8 mouse cellular contexts compared by ENCODE assay signal in the genomic region with DNA sequence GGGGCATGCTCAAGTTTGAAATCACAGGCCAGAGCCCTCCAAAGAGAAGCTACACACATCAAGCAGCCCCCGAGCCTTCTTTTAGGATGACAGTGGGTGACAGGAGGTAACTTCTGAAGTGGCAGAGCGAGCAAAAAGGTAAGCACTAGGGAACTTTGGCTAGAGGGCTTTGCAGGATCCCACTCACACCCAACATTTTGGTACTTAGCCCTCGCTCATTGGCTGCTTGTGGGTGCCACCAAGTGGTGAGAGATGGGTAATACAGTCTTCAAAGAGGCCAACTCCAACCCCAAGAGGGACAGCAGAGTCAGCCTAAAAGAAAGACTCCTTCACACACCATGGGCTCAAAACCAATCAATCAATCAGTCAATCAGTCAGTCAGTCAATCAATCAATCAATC.
DNase-seq lines count a peak whose midpoint lies in the region; ATAC-seq and TF ChIP-seq lines count a peak whose summit lies in the region.

No protein-coding gene starts in this region.

- ATAC-seq in common myeloid progenitor, adult 5-6 weeks (replicated peaks; ENCODE audit: low read depth, poor library complexity, severe bottlenecking) = peak; percentile 67

- peak; percentile 63 for TF ChIP-seq RAD21 in MEL (IDR thresholded peaks at IDR 0.05; ENCODE audit: low read depth, low read length)

- H3K27ac ChIP-seq in MEL (ENCODE audit: control insufficient read depth, low read depth, low read length) = no peak overlapping the region

- H3K9me3 ChIP-seq in MEL (replicated peaks; ENCODE audit: insufficient read depth, low read length) = no peaks in the 10 kb centered on the region

- no peaks in the 10 kb centered on the region for H3K79me2 ChIP-seq in MEL (ENCODE audit: control insufficient read depth, insufficient read depth, low read length, poor library complexity)

- TF ChIP-seq EP300 in MEL (IDR thresholded peaks at IDR 0.05; ENCODE audit: low read depth in 1 of 2, low read length in 2 of 2) = no peak

- no peak overlapping the region for H3K4me3 ChIP-seq in MEL (ENCODE audit: control insufficient read depth in 1 of 2, insufficient read depth in 1 of 2, low read depth in 2 of 2, low read length in 2 of 2)

- no peaks in the 10 kb centered on the region for H3K4me1 ChIP-seq in MEL (ENCODE audit: control insufficient read depth in 1 of 2, insufficient read depth in 2 of 2, low read length in 2 of 2)

- no peak for TF ChIP-seq POLR2A in MEL (IDR thresholded peaks at IDR 0.05; ENCODE audit: control insufficient read depth in 1 of 2, insufficient read depth in 1 of 2, low read depth in 1 of 2, low read length in 2 of 2, poor library complexity in 1 of 2)

- peak; percentile 53 to 76 for DNase-seq in layer of hippocampus, adult 18-20 months (ENCODE audit: low spot score in 2 of 2)
- DNase-seq in layer of hippocampus, postnatal 36 days = no peak
- DNase-seq in CD4-positive helper T cell, adult 2 months (ENCODE audit: low read depth, low spot score) = peak; percentile 49
- DNase-seq in MEL (ENCODE audit: low read depth, low spot score) = peak; percentile 51
- DNase-seq in kidney, postnatal 4 days = peak; percentile 48 to 63
- no peak for DNase-seq in neural tube, embryonic 10.5 days (ENCODE audit: extremely low spot score, low spot score)
- DNase-seq in spleen, adult 12 weeks (ENCODE audit: low spot score) = no peak

- H3K9ac ChIP-seq in MEL (ENCODE audit: control insufficient read depth, low read depth, low read length, poor library complexity, severe bottlenecking) = no peak overlapping the region

- TF ChIP-seq CTCF in MEL (IDR thresholded peaks at IDR 0.05 in 2 of 3, conservative IDR thresholded peaks at IDR 0.05 in 1 of 3; ENCODE audit: control insufficient read depth in 1 of 3, insufficient read depth in 1 of 3, low read depth in 2 of 3, low read length in 3 of 3, poor library complexity in 1 of 3, severe bottlenecking in 1 of 3) = peak; percentile 65 to 71 (median 68)

- H3K36me3 ChIP-seq in MEL (ENCODE audit: control insufficient read depth in 1 of 2, insufficient read depth in 2 of 2, low read length in 2 of 2) = no peaks in the 10 kb centered on the region

- no peaks in the 10 kb centered on the region for H3K27me3 ChIP-seq in MEL (ENCODE audit: control insufficient read depth in 1 of 2, insufficient read depth in 2 of 2, low read length in 2 of 2)

TF ChIP-seq in MEL, 35 proteins besides CTCF, POLR2A, EP300 and RAD21:
- TF ChIP-seq SMC3 (IDR thresholded peaks at IDR 0.05; ENCODE audit: low read depth, low read length) = peak; percentile 56
- no peak for TF ChIP-seq ETS1 (IDR thresholded peaks at IDR 0.05; ENCODE audit: low read depth, low read length)
TF ChIP-seq in MEL: peak in this region for 1.

Comparison
In these comparisons a context has a peak if more than half of its experiments do, and no peak if none do; other contexts are left out.
1. DNase-seq: peak in layer of hippocampus, adult 18-20 months (2 of 2), CD4-positive helper T cell, adult 2 months (single experiment), MEL (single experiment) and kidney, postnatal 4 days (2 of 2); none in layer of hippocampus, postnatal 36 days (0 of 2), neural tube, embryonic 10.5 days (single experiment) and spleen, adult 12 weeks (single experiment).